Mouse (Mus musculus) neural tube, embryonic 11.5 days (tissue): ENCODE results near the gene Hist1h2bn. TPM values are rescaled to one million over a fixed set of nuclear protein-coding genes. Genes with fewer than 3 reads are reported as not detected.
"Not testable (repeated sequence)": the region's sequence is repeated elsewhere in the genome, so short reads cannot be mapped to it uniquely, and the experiment has no call there.

Experiments
- ATAC-seq: fragments of 200-750 bp; cut with Nextera tagmentation; 2 replicates; pipeline ENCODE4 v1.8.0; 2017; ENCODE audit warnings: moderate number of reproducible peaks, mild to moderate bottlenecking, moderate TSS enrichment, moderate library complexity; ENCODE audit not compliant: insufficient read depth, low FRiP score, low TSS enrichment
- DNase-seq: peaks from one replicate; pipeline ENCODE4 v3.0.0-alpha.2; 2015; ENCODE audit warnings: low spot score
- H3K27ac ChIP-seq: fragments of 300-500 bp; sonication (generic); 2 replicates; pipeline ENCODE4 v1.5.1; 2014; ENCODE audit warnings: low read depth, mild to moderate bottlenecking, low read length
- H3K27me3 ChIP-seq: fragments of 300-500 bp; sonication (generic); 2 replicates; pipeline ENCODE4 v1.6.1; 2014; ENCODE audit warnings: mild to moderate bottlenecking, low read length, mixed read lengths; ENCODE audit not compliant: control insufficient read depth, insufficient read depth
- H3K36me3 ChIP-seq: fragments of 300-500 bp; sonication (generic); 2 replicates; pipeline ENCODE4 v1.6.1; 2014; ENCODE audit warnings: mild to moderate bottlenecking, low read length, moderate library complexity, mixed read lengths; ENCODE audit not compliant: control insufficient read depth, insufficient read depth
- H3K4me1 ChIP-seq: fragments of 300-500 bp; sonication (generic); 2 replicates; pipeline ENCODE4 v1.6.1; 2014; ENCODE audit warnings: low read length, mixed read lengths; ENCODE audit not compliant: control insufficient read depth, insufficient read depth
- H3K4me2 ChIP-seq: fragments of 300-500 bp; sonication (generic); 2 replicates; pipeline ENCODE4 v1.6.1; 2014; ENCODE audit warnings: low read depth, mild to moderate bottlenecking, moderate library complexity
- H3K4me3 ChIP-seq: fragments of 300-500 bp; sonication (generic); 2 replicates; pipeline ENCODE4 v1.5.1; 2014; ENCODE audit warnings: low read depth, low read length
- H3K9ac ChIP-seq: fragments of 300-500 bp; sonication (generic); 2 replicates; pipeline ENCODE4 v1.6.1; 2014; ENCODE audit warnings: mild to moderate bottlenecking, low read length
- H3K9me3 ChIP-seq: fragments of 300-500 bp; sonication (generic); 2 replicates; pipeline ENCODE4 v1.6.1; 2016; ENCODE audit warnings: low read length; ENCODE audit not compliant: control insufficient read depth
- WGBS: fragments of 180-500 bp; shearing (Covaris S2); extraction: QIAGEN DNeasy Blood & Tissue Kit; methylation state at CpG from one replicate; pipeline ENCODE4 v1.1.7; 2014; 5-methylcytosine and 5-hydroxymethylcytosine counted together
- polyA plus RNA-seq: library from polyadenylated mRNA; unstranded; fragments of >200 nt; fragmentation: Nextera tagmentation; extraction: Ambion mirVana; gene quantifications from 2 replicates; pipeline ENCODE4 v1.2.1, GENCODE M21; 2014

Hist1h2bn gene
- 2.1 and 3.2 TPM in 2 replicates for polyA plus RNA-seq

- Histone ChIP-seq H3K4me3 (peak within 1 kb of the TSS; percentile 38), H3K4me2 (peak within 1 kb of the TSS; percentile 70), H3K9ac (peak within 1 kb of the TSS; percentile 57), H3K27ac (peak within 1 kb of the TSS; percentile 87)
- ATAC-seq (peak; percentile 92), DNase-seq (peak; percentile 77)
- H3K36me3 ChIP-seq, H3K9me3 ChIP-seq, H3K27me3 ChIP-seq, H3K4me1 ChIP-seq: not testable (repeated sequence)
- 0% methylated on average over 26 of the region's 50 CpGs for WGBS
These were observed at the start of gene Hist1h2bn, which contains the start of gene Hist1h2ak for GRCm38 (mm10) chr13:21753524-21754285. Gene Hist1h2bn (plus strand): TSS chr13:21754123. Gene Hist1h2ak (minus strand): TSS chr13:21753827.

GRCm38 (mm10) chr13:21706669-21707068 is 47.3 kb upstream of the Hist1h2bn start:
- Histone ChIP-seq H3K36me3 (no peaks in the 10 kb centered on the region), H3K27ac (no peak overlapping the region), H3K9me3 (no peaks in the 10 kb centered on the region), H3K9ac (no peak overlapping the region), H3K4me2 (no peak overlapping the region), H3K27me3 (no peaks in the 10 kb centered on the region), H3K4me1 (no peaks in the 10 kb centered on the region), H3K4me3 (no peak overlapping the region)
- DNase-seq = no peak
- WGBS = 73% methylated on average over 4 of the region's 4 CpGs
- ATAC-seq = no peak

GRCm38 (mm10) chr13:21710031-21710711 is 43.8 kb upstream of the Hist1h2bn start:
- Histone ChIP-seq H3K27ac (0 out of 2 replicates have a peak overlapping the region, but pooled peaks have one; percentile 23), H3K9ac (peak overlapping the region; percentile 61), H3K9me3 (no peaks in the 10 kb centered on the region), H3K36me3 (no peaks in the 10 kb centered on the region), H3K4me3 (peak overlapping the region; percentile 63), H3K4me1 (peaks cover 3% of the 10 kb centered on the region; the same call in 1 of the 2 replicates), H3K27me3 (no peaks in the 10 kb centered on the region), H3K4me2 (peak overlapping the region; percentile 33)
- under 1% methylated on average over 32 of the region's 32 CpGs for WGBS
- ATAC-seq (peak; percentile 81), DNase-seq (peak; percentile 88)

DNA sequence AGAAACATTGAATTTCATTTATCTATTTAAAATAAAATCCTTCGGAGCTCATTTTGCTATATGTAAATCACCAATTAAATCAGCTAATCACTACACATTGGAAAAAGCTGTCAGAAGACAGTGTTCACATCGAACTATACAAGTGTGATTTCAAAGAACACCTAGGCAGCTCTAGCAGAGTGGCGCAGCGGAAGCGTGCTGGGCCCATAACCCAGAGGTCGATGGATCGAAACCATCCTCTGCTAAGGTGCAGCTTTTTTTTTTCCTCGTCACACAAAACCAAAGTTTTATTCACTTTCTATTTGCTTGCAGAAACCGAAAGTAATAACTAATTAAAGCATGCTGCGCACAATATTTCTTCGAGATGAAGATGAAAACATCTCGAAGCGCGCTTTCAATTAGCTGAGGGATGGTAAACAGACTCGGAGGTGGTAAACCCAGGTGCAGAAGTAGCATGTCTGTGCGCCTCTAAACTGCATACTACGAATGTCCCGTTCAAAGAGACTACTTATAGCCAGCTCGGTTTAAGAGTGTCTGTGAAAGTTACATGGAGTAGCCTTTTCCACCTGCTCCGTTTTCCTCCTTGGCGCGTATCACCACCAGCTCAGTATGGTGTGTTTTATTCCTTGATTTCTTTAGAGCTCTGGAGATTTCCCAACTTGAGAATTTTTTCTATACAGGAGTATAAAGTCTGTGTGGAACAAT is 43.0 kb upstream of the Hist1h2bn start:
- Histone ChIP-seq H3K9ac (no peak overlapping the region), H3K27ac (no peak overlapping the region), H3K4me2 (peak overlapping the region; percentile 44), H3K9me3 (no peaks in the 10 kb centered on the region), H3K4me1 (peaks cover 6% of the 10 kb centered on the region; the same call in 1 of the 2 replicates), H3K27me3 (no peaks in the 10 kb centered on the region), H3K36me3 (no peaks in the 10 kb centered on the region), H3K4me3 (peak overlapping the region; percentile 37)
- WGBS = 2% methylated on average over 22 of the region's 22 CpGs
- ATAC-seq = peak; percentile 78
- DNase-seq = peak; percentile 77

- Histone ChIP-seq H3K36me3 (no peaks in the 10 kb centered on the region), H3K27me3 (no peaks in the 10 kb centered on the region), H3K4me1 (peaks cover 6% of the 10 kb centered on the region; the same call in 1 of the 2 replicates), H3K9ac (no peak overlapping the region), H3K9me3 (no peaks in the 10 kb centered on the region), H3K27ac (no peak overlapping the region), H3K4me2 (peak overlapping the region; percentile 44), H3K4me3 (peak overlapping the region; percentile 37)
- ATAC-seq = no peak
- WGBS = 32% methylated on average over 4 of the region's 4 CpGs
- DNase-seq = no peak
These were observed 42.2 kb upstream of the Hist1h2bn start for GRCm38 (mm10) chr13:21711698-21712097.

DNA sequence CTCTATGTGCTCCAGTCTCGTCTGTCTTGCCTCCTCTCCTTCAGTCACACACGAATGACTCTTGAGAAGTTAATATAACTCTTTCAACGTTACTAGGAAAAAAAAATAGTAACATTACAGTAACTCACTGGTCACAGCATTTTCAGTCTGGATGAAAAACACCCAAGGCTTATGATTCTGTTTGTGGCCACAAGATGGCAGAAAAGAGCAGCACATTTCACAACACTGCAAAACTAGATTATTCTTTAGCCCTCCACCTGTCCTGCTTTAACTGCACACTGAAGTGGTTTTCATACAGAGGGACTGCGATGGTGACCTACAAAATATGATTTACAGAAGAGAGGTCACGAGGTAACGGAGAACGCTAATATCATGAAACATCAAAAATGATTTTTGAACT is 39.2 kb upstream of the Hist1h2bn start:
- H3K9me3 ChIP-seq = no peaks in the 10 kb centered on the region
- peak overlapping the region; percentile 43 for H3K9ac ChIP-seq
- peak overlapping the region; percentile 56 for H3K4me2 ChIP-seq
- peaks cover 16% of the 10 kb centered on the region for H3K4me1 ChIP-seq
- 2% methylated on average over 7 of the region's 7 CpGs for WGBS
- ATAC-seq (no peak), DNase-seq (peak; percentile 44)
- H3K27me3 ChIP-seq = no peaks in the 10 kb centered on the region
- no peaks in the 10 kb centered on the region for H3K36me3 ChIP-seq
- peak overlapping the region; percentile 75 for H3K27ac ChIP-seq
- peak overlapping the region; percentile 32; the same call in 1 of the 2 replicates for H3K4me3 ChIP-seq

DNA sequence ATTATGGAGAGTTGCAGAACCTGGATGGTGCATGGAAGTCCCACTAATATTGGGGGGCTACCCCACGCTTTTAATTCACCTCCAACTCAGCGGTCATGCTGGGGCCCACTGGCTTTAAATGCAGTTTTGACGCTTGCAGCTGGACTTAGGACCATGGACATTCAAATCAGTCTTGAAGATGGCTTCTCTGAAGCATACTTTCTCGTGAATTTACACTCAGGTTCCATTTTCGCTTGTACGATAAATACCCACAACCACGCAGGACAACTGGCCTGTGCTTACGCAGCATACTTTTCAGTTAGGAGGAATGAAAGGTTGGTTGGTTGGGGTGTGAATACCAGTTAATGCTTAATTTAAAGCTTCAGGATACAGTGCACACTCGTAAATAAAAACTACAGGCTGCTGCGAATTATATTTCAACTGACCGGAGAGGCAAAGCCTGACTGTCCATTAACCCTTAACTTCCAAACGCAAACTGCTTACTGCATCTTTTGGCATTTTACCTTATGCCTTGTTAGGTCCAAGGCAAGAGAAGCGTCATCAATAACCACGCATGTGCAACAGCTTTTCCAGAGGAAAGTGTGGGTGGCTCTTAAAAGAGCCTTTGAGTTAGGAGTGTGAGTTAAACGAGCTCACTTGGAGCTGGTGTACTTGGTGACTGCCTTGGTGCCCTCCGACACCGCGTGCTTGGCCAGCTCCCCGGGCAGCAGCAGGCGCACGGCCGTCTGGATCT is 38.6 kb upstream of the Hist1h2bn start:
- DNase-seq (peak; percentile 41), ATAC-seq (no peak)
- Histone ChIP-seq H3K36me3 (no peaks in the 10 kb centered on the region), H3K27ac (peak overlapping the region; percentile 75), H3K9me3 (no peaks in the 10 kb centered on the region), H3K9ac (peak overlapping the region; percentile 43), H3K4me1 (peaks cover 16% of the 10 kb centered on the region), H3K4me3 (peak overlapping the region; percentile 32), H3K4me2 (peak overlapping the region; percentile 56), H3K27me3 (no peaks in the 10 kb centered on the region)
- WGBS = 1% methylated on average over 22 of the region's 22 CpGs
